Mouse (Mus musculus) megakaryocyte, embryonic 14.5 days (primary cell): ENCODE measurements around the gene Lrp10. TPM values are rescaled to one million over a fixed set of nuclear protein-coding genes. Genes with fewer than 3 reads are reported as not detected.
A peak's percentile ranks its signal among the peaks of the same experiment; 100 is the strongest.

ENCODE experiments used
- H3K27me3 ChIP-seq: replicated peaks from 2 replicates; pipeline ENCODE3; 2012; ENCODE audit warnings: inconsistent platforms
- H3K36me3 ChIP-seq: replicated peaks from 2 replicates; pipeline ENCODE3; 2012; ENCODE audit warnings: low read length, inconsistent platforms, mixed read lengths
- H3K4me1 ChIP-seq: 2 replicates; pipeline ENCODE4 v1.6.1; 2012; ENCODE audit warnings: inconsistent platforms
- H3K4me3 ChIP-seq: replicated peaks from 2 replicates; pipeline ENCODE3; 2012; ENCODE audit warnings: moderate library complexity, mild to moderate bottlenecking, inconsistent platforms
- H3K9me3 ChIP-seq: 2 replicates; pipeline ENCODE4 v1.6.1; 2012; ENCODE audit warnings: inconsistent platforms
- FLI1 ChIP-seq: IDR thresholded peaks from 2 replicates; pipeline ENCODE4 v1.6.1; 2012; ENCODE audit warnings: low read length, inconsistent platforms, mixed read lengths
- GATA1 ChIP-seq: IDR thresholded peaks from 3 replicates; pipeline ENCODE4 v1.6.1; 2012; ENCODE audit warnings: mixed read lengths, low read length, inconsistent platforms, borderline replicate concordance
- polyA plus RNA-seq: library from polyadenylated mRNA; stranded (reverse); fragments of >175 nt; gene quantifications from 2 replicates; pipeline ENCODE4 v1.2.3, GENCODE M21; 2012; ENCODE audit warnings: low replicate concordance; ENCODE audit not compliant: insufficient read depth

Lrp10 gene
- polyA plus RNA-seq, 1 experiment = 312 TPM

- Histone ChIP-seq H3K4me3 (no peak overlapping the region), H3K9me3 (peaks cover 3% of the 10 kb centered on the region; the same call in 1 of the 2 replicates), H3K4me1 (peaks cover 9% of the 10 kb centered on the region), H3K27me3 (peaks cover 11% of the 10 kb centered on the region), H3K36me3 (no peaks in the 10 kb centered on the region)
- TF ChIP-seq FLI1 (no peak), GATA1 (no peak)
Observed at GRCm38 (mm10) chr14:54453566-54453965, 10.4 kb upstream of the Lrp10 start.

- Histone ChIP-seq H3K4me1 (no peaks in the 10 kb centered on the region), H3K9me3 (peaks cover 3% of the 10 kb centered on the region; the same call in 1 of the 2 replicates), H3K27me3 (peaks cover 11% of the 10 kb centered on the region), H3K4me3 (no peak overlapping the region), H3K36me3 (no peaks in the 10 kb centered on the region)
- TF ChIP-seq FLI1 (no peak), GATA1 (no peak)
Observed at GRCm38 (mm10) chr14:54454669-54455528, 9.0 kb upstream of the Lrp10 start.

- TF ChIP-seq GATA1 (no peak), FLI1 (no peak)
- H3K4me1 ChIP-seq = no peaks in the 10 kb centered on the region; the same call in 1 of the 2 replicates
- peaks cover 9% of the 10 kb centered on the region for H3K27me3 ChIP-seq
- H3K9me3 ChIP-seq = peaks cover 3% of the 10 kb centered on the region; the same call in 1 of the 2 replicates
- no peak overlapping the region for H3K4me3 ChIP-seq
- no peaks in the 10 kb centered on the region for H3K36me3 ChIP-seq
Observed at GRCm38 (mm10) chr14:54457907-54458569, 5.9 kb upstream of the Lrp10 start.

- Histone ChIP-seq H3K4me3 (no peak overlapping the region), H3K27me3 (no peaks in the 10 kb centered on the region), H3K9me3 (peaks cover 3% of the 10 kb centered on the region; the same call in 1 of the 2 replicates), H3K36me3 (peaks cover 18% of the 10 kb centered on the region), H3K4me1 (peaks cover 25% of the 10 kb centered on the region)
- TF ChIP-seq FLI1 = no peak
- no peak for TF ChIP-seq GATA1
Observed at GRCm38 (mm10) chr14:54462146-54462545, 1.8 kb upstream of the Lrp10 start.

GRCm38 (mm10) chr14:54463108-54463958 lies 604 bp upstream of the Lrp10 start:
- Histone ChIP-seq H3K4me1 (peaks cover 35% of the 10 kb centered on the region), H3K27me3 (no peaks in the 10 kb centered on the region), H3K9me3 (no peaks in the 10 kb centered on the region), H3K4me3 (peak overlapping the region; percentile 99), H3K36me3 (peaks cover 30% of the 10 kb centered on the region)
- no peak for TF ChIP-seq GATA1
- TF ChIP-seq FLI1 = no peak; the same call in 1 of the 2 replicates

- Histone ChIP-seq H3K9me3 (no peaks in the 10 kb centered on the region), H3K4me3 (peak overlapping the region; percentile 99), H3K36me3 (peaks cover 41% of the 10 kb centered on the region), H3K27me3 (no peaks in the 10 kb centered on the region), H3K4me1 (peaks cover 42% of the 10 kb centered on the region)
- no peak for TF ChIP-seq GATA1
- TF ChIP-seq FLI1 = no peak
Observed at GRCm38 (mm10) chr14:54464293-54465005, 512 bp downstream of the Lrp10 start.

GRCm38 (mm10) chr14:54471467-54471866 lies 7.5 kb downstream of the Lrp10 start:
- no peak for TF ChIP-seq FLI1
- no peak for TF ChIP-seq GATA1
- no peak overlapping the region for H3K4me3 ChIP-seq
- H3K36me3 ChIP-seq = peaks cover 57% of the 10 kb centered on the region
- peaks cover 18% of the 10 kb centered on the region for H3K27me3 ChIP-seq
- peaks cover 36% of the 10 kb centered on the region for H3K4me1 ChIP-seq
- H3K9me3 ChIP-seq = peaks cover 5% of the 10 kb centered on the region

GRCm38 (mm10) chr14:54472671-54473070 lies 8.7 kb downstream of the Lrp10 start:
- no peak for TF ChIP-seq GATA1
- no peak for TF ChIP-seq FLI1
- no peak overlapping the region for H3K4me3 ChIP-seq
- H3K4me1 ChIP-seq = peaks cover 35% of the 10 kb centered on the region
- peaks cover 45% of the 10 kb centered on the region for H3K36me3 ChIP-seq
- peaks cover 5% of the 10 kb centered on the region for H3K9me3 ChIP-seq
- H3K27me3 ChIP-seq = peaks cover 30% of the 10 kb centered on the region

- Histone ChIP-seq H3K9me3 (peaks cover 5% of the 10 kb centered on the region), H3K4me1 (peaks cover 26% of the 10 kb centered on the region), H3K4me3 (no peak overlapping the region), H3K36me3 (peaks cover 24% of the 10 kb centered on the region), H3K27me3 (peaks cover 49% of the 10 kb centered on the region)
- TF ChIP-seq GATA1 (no peak), FLI1 (no peak)
Observed at GRCm38 (mm10) chr14:54474744-54475143, 10.8 kb downstream of the Lrp10 start.
